ENCODE assay signal across 8 mouse cellular contexts in the genomic region with DNA sequence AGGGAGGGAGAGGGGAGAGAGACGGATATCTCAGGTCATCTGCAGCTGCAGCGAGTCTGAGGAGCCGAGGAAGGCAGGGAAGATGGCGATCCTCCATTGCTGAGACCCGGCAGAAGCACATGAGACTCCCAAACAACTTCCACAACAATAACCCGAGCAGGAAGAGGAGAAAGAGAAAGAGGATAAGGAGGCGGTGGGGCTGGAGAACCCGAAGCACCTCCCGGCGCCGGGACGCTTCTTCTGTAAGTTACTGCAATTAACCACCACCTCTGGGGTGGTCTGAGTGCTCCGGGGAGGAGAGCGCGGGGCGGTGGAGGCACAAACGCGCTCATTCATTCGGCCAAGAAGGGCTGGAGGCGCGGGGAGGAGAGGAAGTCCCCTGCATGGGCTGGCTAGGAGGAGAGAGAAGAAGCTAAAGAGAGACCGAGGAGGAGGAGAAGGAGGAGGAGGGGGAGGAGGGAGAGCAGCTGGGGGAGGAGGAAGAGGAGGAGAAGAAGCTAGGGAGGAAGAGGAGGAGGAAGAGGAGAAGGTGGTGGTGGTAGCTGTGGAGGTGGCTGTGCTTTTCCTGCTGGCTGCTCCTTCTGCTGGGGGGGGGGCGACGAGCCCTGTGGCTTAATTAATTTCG. TPM values are rescaled to one million over a fixed set of nuclear protein-coding genes. Genes with fewer than 3 reads are reported as not detected.
DNase-seq lines count a peak whose midpoint lies in the region; ATAC-seq and TF ChIP-seq lines count a peak whose summit lies in the region.

No protein-coding gene starts in this region.

- no peaks in the 10 kb centered on the region for H3K9me3 ChIP-seq in heart, embryonic 11.5 days (replicated peaks; ENCODE audit: control insufficient read depth, low read length)
- no peaks in the 10 kb centered on the region for H3K9me3 ChIP-seq in kidney, postnatal 0 days (replicated peaks; ENCODE audit: low read length)
- no peaks in the 10 kb centered on the region for H3K9me3 ChIP-seq in liver, embryonic 14.5 days (ENCODE audit: control insufficient read depth, low read length)

- peaks cover 11% of the 10 kb centered on the region for H3K4me1 ChIP-seq in heart, embryonic 11.5 days (ENCODE audit: control insufficient read depth, insufficient read depth, low read length)
- H3K4me1 ChIP-seq in kidney, postnatal 0 days (replicated peaks; ENCODE audit: insufficient read depth, low read length): no peaks in the 10 kb centered on the region; the same call in 1 of the 2 replicates
- H3K4me1 ChIP-seq in liver, embryonic 14.5 days (replicated peaks; ENCODE audit: control insufficient read depth in 2 of 2, insufficient read depth in 2 of 2, low read length in 1 of 2): 0 out of 4 replicates have a peak, but pooled peaks cover 0 to 2% of the 10 kb centered on the region in 2 experiments

- no peak for TF ChIP-seq EP300 in liver, embryonic 14.5 days (IDR thresholded peaks at IDR 0.05; ENCODE audit: low read depth)

- H3K4me2 ChIP-seq in heart, embryonic 11.5 days: peak overlapping the region; percentile 85
- H3K4me2 ChIP-seq in kidney, postnatal 0 days (ENCODE audit: low read length): peak overlapping the region; percentile 96
- H3K4me2 ChIP-seq in liver, embryonic 14.5 days (ENCODE audit: low read depth): peak overlapping the region; percentile 57

- ATAC-seq in heart, embryonic 11.5 days (replicated peaks; ENCODE audit: insufficient number of reproducible peaks, low FRiP score, low TSS enrichment): no peak; the same call in 1 of the 2 replicates
- peak; percentile 44; the same call in 1 of the 2 replicates for ATAC-seq in kidney, postnatal 0 days (replicated peaks; ENCODE audit: low FRiP score, low read depth)
- ATAC-seq in liver, embryonic 14.5 days (ENCODE audit: insufficient read depth): no peak
- ATAC-seq in monocyte, adult 5-6 weeks (replicated peaks; ENCODE audit: insufficient number of reproducible peaks, low FRiP score, low TSS enrichment, poor library complexity, severe bottlenecking): no peak

- WGBS in heart, embryonic 11.5 days (ENCODE audit: insufficient replicate concordance): 2% methylated on average over 24 of the region's 25 CpGs
- under 1% methylated on average over 24 of the region's 25 CpGs for WGBS in kidney, postnatal 0 days
- WGBS in liver, embryonic 14.5 days (ENCODE audit: insufficient replicate concordance): under 1% methylated on average over 24 of the region's 25 CpGs

- peak; percentile 48 for DNase-seq in ovary, postnatal 10 days (ENCODE audit: low spot score)
- no peak for DNase-seq in ovary, adult 18-20 months (ENCODE audit: low spot score)
- DNase-seq in embryo, embryonic 10.5 days (ENCODE audit: low spot score): peak; percentile 77
- peak; percentile 79 for DNase-seq in kidney, postnatal 0 days (ENCODE audit: low spot score)
- DNase-seq in liver, embryonic 14.5 days (ENCODE audit: low read depth in 3 of 3, low spot score in 3 of 3): no peak
- peak; percentile 56 for DNase-seq in ovary, postnatal 36 days (ENCODE audit: low spot score)

- no peaks in the 10 kb centered on the region for H3K27me3 ChIP-seq in heart, embryonic 11.5 days (ENCODE audit: control insufficient read depth, insufficient read depth, low read length)
- H3K27me3 ChIP-seq in kidney, postnatal 0 days (ENCODE audit: insufficient read depth, low read length): no peaks in the 10 kb centered on the region
- peaks cover 46% of the 10 kb centered on the region for H3K27me3 ChIP-seq in liver, embryonic 14.5 days (ENCODE audit: control insufficient read depth, insufficient read depth, low read length)

- peak overlapping the region; percentile 94 for H3K27ac ChIP-seq in heart, embryonic 11.5 days (ENCODE audit: low read depth, low read length)
- H3K27ac ChIP-seq in kidney, postnatal 0 days: peak overlapping the region; percentile 94
- no peak overlapping the region for H3K27ac ChIP-seq in liver, embryonic 14.5 days

- H3K9ac ChIP-seq in heart, embryonic 11.5 days (ENCODE audit: low read depth, low read length): peak overlapping the region; percentile 90
- H3K9ac ChIP-seq in kidney, postnatal 0 days (ENCODE audit: low read depth, low read length): peak overlapping the region; percentile 80
- no peak overlapping the region for H3K9ac ChIP-seq in liver, embryonic 14.5 days (replicated peaks)

- H3K36me3 ChIP-seq in heart, embryonic 11.5 days (ENCODE audit: control insufficient read depth, insufficient read depth, low read length): no peaks in the 10 kb centered on the region
- no peaks in the 10 kb centered on the region for H3K36me3 ChIP-seq in kidney, postnatal 0 days (ENCODE audit: insufficient read depth, low read length)
- no peaks in the 10 kb centered on the region for H3K36me3 ChIP-seq in liver, embryonic 14.5 days (replicated peaks; ENCODE audit: control insufficient read depth, insufficient read depth, low read depth)

- no peak for TF ChIP-seq CTCF in kidney, postnatal 0 days (IDR thresholded peaks at IDR 0.05; ENCODE audit: low read depth)
- no peak for TF ChIP-seq CTCF in liver, embryonic 14.5 days (IDR thresholded peaks at IDR 0.05; ENCODE audit: low read depth)

- H3K4me3 ChIP-seq in heart, embryonic 11.5 days (ENCODE audit: low read depth, low read length): peak overlapping the region; percentile 62
- peak overlapping the region; percentile 78 for H3K4me3 ChIP-seq in kidney, postnatal 0 days (replicated peaks; ENCODE audit: low read depth, low read length)
- H3K4me3 ChIP-seq in liver, embryonic 14.5 days (ENCODE audit: insufficient read depth in 1 of 2, low read depth in 2 of 2, low read length in 2 of 2): peak overlapping the region; percentile 42 to 56

RNA-seq across cellular contexts. Expression of a gene that starts 3.3 kb away (rescaled TPM):
- 3.6 and 5.7 TPM in 2 replicates for polyA plus RNA-seq in heart, embryonic 11.5 days (2014; fragmentation: Nextera tagmentation; extraction: Ambion mirVana)
- polyA plus RNA-seq in kidney, postnatal 0 days (2015; fragmentation: Nextera tagmentation; extraction: Ambion mirVana): 2.6 and 2.9 TPM in 2 replicates
- 0.35 and 0.36 TPM in 2 replicates for polyA plus RNA-seq in liver, embryonic 14.5 days (2012; rRNA removed)
- 0.05 and 0.08 TPM in 2 replicates for polyA plus RNA-seq in liver, embryonic 14.5 days (2014; fragmentation: Nextera tagmentation; extraction: Ambion mirVana)
- not detected in 3 replicates for total RNA-seq in monocyte, adult 5-6 weeks (2017)

Comparison
In these comparisons a context has a peak if more than half of its experiments do, and no peak if none do; other contexts are left out.
1. DNase-seq: peak in ovary, postnatal 10 days (single experiment), embryo, embryonic 10.5 days (single experiment), kidney, postnatal 0 days (single experiment) and ovary, postnatal 36 days (single experiment); none in ovary, adult 18-20 months (single experiment) and liver, embryonic 14.5 days (0 of 3).
2. Peak in every context shown above with its lines, with median percentiles within 50 percentile points of each other: H3K4me2 ChIP-seq and H3K4me3 ChIP-seq.